8 mouse cellular contexts compared by ENCODE assay signal in the genomic region with DNA sequence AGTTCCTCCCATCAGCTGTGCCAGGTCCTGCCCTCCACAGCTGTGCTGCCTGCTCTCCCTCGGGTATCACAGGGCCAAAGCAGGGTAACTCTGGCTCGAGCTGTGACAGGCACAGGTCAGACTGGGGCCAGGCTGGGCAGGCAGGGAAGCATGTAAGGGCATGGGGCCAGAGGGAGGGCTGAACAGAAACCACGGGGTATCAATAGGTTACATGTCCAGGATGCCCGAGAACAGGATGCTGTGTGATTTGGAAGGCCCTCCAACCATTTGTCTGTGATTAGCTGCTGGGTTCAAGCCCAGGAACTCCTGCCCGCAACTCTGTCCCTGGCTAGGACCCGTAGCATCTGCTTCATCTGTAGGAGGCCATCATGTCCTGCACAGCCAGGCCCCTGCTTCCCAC.
"Had no signal": no experiment of that assay in that cellular context is flagged by ENCODE, and none has a peak within 500 bp of the region (broad histone marks: within the 10 kb centered on the region; RNA-seq: fewer than 3 reads in every experiment).

No protein-coding gene starts in this region.

- DNase-seq: kidney, adult 18-20 months; kidney, postnatal 10 days; kidney, postnatal 4 days; lung, adult 2 months; lung, postnatal 36 days; right cerebral cortex, postnatal 14 days; thymus, adult 2 months; thymus, postnatal 25 days had no signal
